Mouse (Mus musculus) subcutaneous adipose tissue, adult 2 months (tissue): ENCODE results near the gene Vmn2r120. TPM values are rescaled to one million over a fixed set of nuclear protein-coding genes. Genes with fewer than 3 reads are reported as not detected.

Source experiments
- polyA plus RNA-seq: library from polyadenylated mRNA; depleted of rRNA; stranded (reverse); fragments of >200 nt; gene quantifications from 2 replicates; pipeline ENCODE4 v1.2.3, GENCODE M21; 2012; ENCODE audit warnings: low replicate concordance; rRNA removed

Vmn2r120 gene
- not detected in 2 replicates for polyA plus RNA-seq

DNA sequence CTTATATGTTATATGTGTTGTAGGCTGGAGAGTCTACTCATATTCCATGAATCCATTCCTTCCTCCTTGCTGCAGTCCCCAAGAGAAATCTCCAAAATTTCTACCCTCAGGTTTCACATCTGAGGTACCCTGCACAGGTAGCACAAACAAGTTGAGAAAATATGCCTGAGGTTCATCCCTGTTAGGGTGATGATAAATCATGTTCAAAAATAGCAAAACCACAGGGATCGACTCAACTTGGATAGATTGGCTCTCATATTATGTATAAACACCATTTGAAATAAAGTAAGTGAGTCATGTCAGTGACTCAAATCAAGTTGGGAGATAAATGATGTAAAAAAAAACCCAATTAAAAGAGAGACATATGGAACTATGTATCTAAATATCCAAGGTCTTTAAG, at the start of gene Vmn2r120:
Gene Vmn2r120, minus strand, starts transcription at position 101 of the 400 bp plus-strand sequence.

Other genes starting within 250 kb of the Vmn2r120 start
- 25.7 and 48.8 TPM in 2 replicates for gene Adgre1, start 186.8 kb downstream of the Vmn2r120 start, polyA plus RNA-seq
- gene Gm21834, start 196.7 kb upstream of the Vmn2r120 start, polyA plus RNA-seq = not detected in 2 replicates
- gene Cntnap5c, start 224.1 kb upstream of the Vmn2r120 start, polyA plus RNA-seq = not detected in 2 replicates